Mouse (Mus musculus) embryonic facial prominence, embryonic 14.5 days (tissue): ENCODE data around the gene Tpgs1. TPM values are rescaled to one million over a fixed set of nuclear protein-coding genes. Genes with fewer than 3 reads are reported as not detected.

Source experiments
- ATAC-seq: fragments of 200-750 bp; cut with Nextera tagmentation; 2 replicates; pipeline ENCODE4 v1.8.0; 2017; ENCODE audit warnings: low read depth, moderate number of reproducible peaks, moderate TSS enrichment
- DNase-seq: peaks from one replicate; pipeline ENCODE4 v3.0.0-alpha.2; 2015; ENCODE audit warnings: low spot score
- H3K27ac ChIP-seq: fragments of 300-500 bp; sonication (generic); replicated peaks from 2 replicates; pipeline ENCODE4 v1.5.1; 2014; ENCODE audit warnings: low read depth, mild to moderate bottlenecking, low read length, moderate library complexity
- H3K27me3 ChIP-seq: fragments of 300-500 bp; sonication (generic); replicated peaks from 2 replicates; pipeline ENCODE4 v1.6.1; 2014; ENCODE audit warnings: low read length; ENCODE audit not compliant: control insufficient read depth, insufficient read depth
- H3K36me3 ChIP-seq: fragments of 300-500 bp; sonication (generic); 2 replicates; pipeline ENCODE4 v1.6.1; 2014; ENCODE audit warnings: low read length, mixed read lengths; ENCODE audit not compliant: control insufficient read depth, insufficient read depth
- H3K4me1 ChIP-seq: fragments of 300-500 bp; sonication (generic); 2 replicates; pipeline ENCODE4 v1.6.1; 2014; ENCODE audit warnings: antibody characterized with exemption, low read length; ENCODE audit not compliant: control insufficient read depth, insufficient read depth
- H3K4me2 ChIP-seq: fragments of 300-500 bp; sonication (generic); 2 replicates; pipeline ENCODE4 v1.6.1; 2014; ENCODE audit warnings: low read depth, mild to moderate bottlenecking, low read length, moderate library complexity, mixed read lengths
- H3K4me3 ChIP-seq: fragments of 300-500 bp; sonication (generic); 2 replicates; pipeline ENCODE4 v1.5.1; 2014; ENCODE audit warnings: low read depth, mild to moderate bottlenecking, low read length
- H3K9ac ChIP-seq: fragments of 300-500 bp; sonication (generic); 2 replicates; pipeline ENCODE4 v1.6.1; 2014; ENCODE audit warnings: low read depth, mild to moderate bottlenecking, low read length, moderate library complexity, mixed read lengths
- H3K9me3 ChIP-seq: fragments of 300-500 bp; sonication (generic); 2 replicates; pipeline ENCODE4 v1.6.1; 2016; ENCODE audit warnings: low read length; ENCODE audit not compliant: control insufficient read depth
- WGBS: fragments of 180-500 bp; shearing (Covaris S2); extraction: QIAGEN DNeasy Blood & Tissue Kit; methylation state at CpG from one replicate; pipeline ENCODE4 v1.1.7; 2014; 5-methylcytosine and 5-hydroxymethylcytosine counted together
- polyA plus RNA-seq: library from polyadenylated mRNA; unstranded; fragments of >200 nt; fragmentation: Nextera tagmentation; extraction: Ambion mirVana; gene quantifications from 2 replicates; pipeline ENCODE4 v1.2.1, GENCODE M21; 2014

Tpgs1 gene
- polyA plus RNA-seq, 1 experiment from 2014 or later, result 58.7 TPM

GRCm38 (mm10) chr10:79693580-79694378 is 24.6 kb downstream of the Tpgs1 start:
- H3K27me3 ChIP-seq, result no peaks in the 10 kb centered on the region
- 0 out of 2 replicates have a peak overlapping the region, but pooled peaks have one; percentile 19 for H3K9ac ChIP-seq
- ATAC-seq (no peak), DNase-seq (no peak)
- WGBS, result 70% methylated on average over 12 of the region's 12 CpGs
- H3K4me3 ChIP-seq, result no peak overlapping the region
- no peaks in the 10 kb centered on the region for H3K9me3 ChIP-seq
- H3K36me3 ChIP-seq, result peaks cover 6% of the 10 kb centered on the region
- H3K4me1 ChIP-seq, result peaks cover 9% of the 10 kb centered on the region; the same call in 1 of the 2 replicates
- no peak overlapping the region for H3K4me2 ChIP-seq
- no peak overlapping the region for H3K27ac ChIP-seq

GRCm38 (mm10) chr10:79694379-79694655 is 25.1 kb downstream of the Tpgs1 start:
- Histone ChIP-seq H3K9ac (no peak overlapping the region), H3K9me3 (no peaks in the 10 kb centered on the region), H3K4me3 (no peak overlapping the region), H3K36me3 (peaks cover under 1% of the 10 kb centered on the region; the same call in 1 of the 2 replicates), H3K4me1 (peaks cover 9% of the 10 kb centered on the region; the same call in 1 of the 2 replicates), H3K4me2 (no peak overlapping the region), H3K27me3 (no peaks in the 10 kb centered on the region), H3K27ac (no peak overlapping the region)
- WGBS, result 78% methylated on average over 6 of the region's 6 CpGs
- no peak for ATAC-seq
- DNase-seq, result no peak

GRCm38 (mm10) chr10:79695231-79696128 is 26.3 kb downstream of the Tpgs1 start:
- DNase-seq (peak; percentile 81), ATAC-seq (0 out of 2 replicates have a peak, but pooled peaks have one; percentile 9)
- Histone ChIP-seq H3K4me2 (no peak overlapping the region; the same call in 1 of the 2 replicates), H3K36me3 (no peaks in the 10 kb centered on the region), H3K9ac (no peak overlapping the region), H3K9me3 (no peaks in the 10 kb centered on the region), H3K27ac (peak overlapping the region; percentile 65), H3K4me1 (peaks cover 9% of the 10 kb centered on the region; the same call in 1 of the 2 replicates), H3K4me3 (no peak overlapping the region), H3K27me3 (no peaks in the 10 kb centered on the region)
- WGBS, result 47% methylated on average over 13 of the region's 13 CpGs

- Histone ChIP-seq H3K27me3 (no peaks in the 10 kb centered on the region), H3K4me3 (no peak overlapping the region), H3K27ac (peak overlapping the region; percentile 65), H3K4me2 (no peak overlapping the region; the same call in 1 of the 2 replicates), H3K36me3 (no peaks in the 10 kb centered on the region), H3K4me1 (peaks cover 9% of the 10 kb centered on the region; the same call in 1 of the 2 replicates), H3K9me3 (no peaks in the 10 kb centered on the region), H3K9ac (no peak overlapping the region)
- 27% methylated on average over 9 of the region's 9 CpGs for WGBS
- ATAC-seq, result peak; percentile 48; the same call in 1 of the 2 replicates
- peak; percentile 72 for DNase-seq
These were observed 27.0 kb downstream of the Tpgs1 start for GRCm38 (mm10) chr10:79696129-79696651.

GRCm38 (mm10) chr10:79697916-79698315 is 28.7 kb downstream of the Tpgs1 start:
- DNase-seq (no peak), ATAC-seq (no peak)
- Histone ChIP-seq H3K9me3 (no peaks in the 10 kb centered on the region), H3K27ac (no peak overlapping the region), H3K4me1 (peaks cover 12% of the 10 kb centered on the region; the same call in 1 of the 2 replicates), H3K9ac (no peak overlapping the region), H3K27me3 (no peaks in the 10 kb centered on the region), H3K36me3 (no peaks in the 10 kb centered on the region), H3K4me3 (no peak overlapping the region), H3K4me2 (no peak overlapping the region)
- WGBS, result 70% methylated on average over 6 of the region's 6 CpGs

GRCm38 (mm10) chr10:79698459-79698858 is 29.3 kb downstream of the Tpgs1 start:
- H3K27ac ChIP-seq, result no peak overlapping the region
- H3K36me3 ChIP-seq, result no peaks in the 10 kb centered on the region
- WGBS, result 96% methylated on average over 6 of the region's 6 CpGs
- H3K4me3 ChIP-seq, result no peak overlapping the region
- H3K9me3 ChIP-seq, result no peaks in the 10 kb centered on the region
- H3K27me3 ChIP-seq, result no peaks in the 10 kb centered on the region
- ATAC-seq (no peak), DNase-seq (no peak)
- H3K4me1 ChIP-seq, result peaks cover 12% of the 10 kb centered on the region; the same call in 1 of the 2 replicates
- H3K9ac ChIP-seq, result no peak overlapping the region
- no peak overlapping the region for H3K4me2 ChIP-seq

GRCm38 (mm10) chr10:79700676-79701075 is 31.5 kb downstream of the Tpgs1 start:
- Histone ChIP-seq H3K9ac (no peak overlapping the region), H3K4me1 (peaks cover 16% of the 10 kb centered on the region), H3K27ac (no peak overlapping the region), H3K4me3 (no peak overlapping the region), H3K9me3 (no peaks in the 10 kb centered on the region), H3K36me3 (no peaks in the 10 kb centered on the region), H3K27me3 (no peaks in the 10 kb centered on the region), H3K4me2 (no peak overlapping the region)
- no peak for DNase-seq
- ATAC-seq, result no peak
- WGBS, result 43% methylated on average over 7 of the region's 7 CpGs

GRCm38 (mm10) chr10:79701443-79702129 is 32.4 kb downstream of the Tpgs1 start:
- Histone ChIP-seq H3K27me3 (no peaks in the 10 kb centered on the region), H3K4me3 (no peak overlapping the region), H3K9ac (no peak overlapping the region), H3K4me2 (no peak overlapping the region), H3K36me3 (peaks cover 2% of the 10 kb centered on the region; the same call in 1 of the 2 replicates), H3K27ac (no peak overlapping the region), H3K9me3 (no peaks in the 10 kb centered on the region), H3K4me1 (peaks cover 21% of the 10 kb centered on the region)
- ATAC-seq (no peak), DNase-seq (no peak)
- 37% methylated on average over 10 of the region's 10 CpGs for WGBS
